Mouse (Mus musculus) lung, postnatal 0 days (tissue): ENCODE results near the gene Mapt.

Experiments used
- CTCF ChIP-seq: IDR thresholded peaks from 2 replicates; pipeline ENCODE4 v1.5.1; 2016; ENCODE audit warnings: antibody characterized with exemption, mild to moderate bottlenecking
- EP300 ChIP-seq: IDR thresholded peaks from 2 replicates; pipeline ENCODE4 v1.6.1; 2016; ENCODE audit warnings: antibody characterized with exemption, mild to moderate bottlenecking, control low read depth

- TF ChIP-seq CTCF, result no peak
- TF ChIP-seq EP300, result no peak
These were observed 100.0 kb downstream of the Mapt start for GRCm38 (mm10) chr11:104331208-104331607.
